Mouse (Mus musculus) adrenal gland, postnatal 4 days (tissue): ENCODE measurements around the gene Clca4b. TPM values are rescaled to one million over a fixed set of nuclear protein-coding genes. Genes with fewer than 3 reads are reported as not detected.
"Not testable (repeated sequence)": the region's sequence is repeated elsewhere in the genome, so short reads cannot be mapped to it uniquely, and the experiment has no call there.

Experiments
- DNase-seq, 2 experiments: peaks; one replicate each; pipeline ENCODE4 v3.0.0; 2021 to 2022; ENCODE audit warnings: low spot score in 2 of 2, mixed read lengths in 2 of 2
- long read RNA-seq, 2 experiments: library from polyadenylated mRNA; stranded (forward); transcript quantifications; one replicate each; pipeline ENCODE4 v2.0.0; 2021
- total RNA-seq, 2 experiments: library from RNA; stranded (reverse); gene quantifications; 2 replicates each; pipeline ENCODE4 v1.2.3; 2021

Gene Clca4b
- not detected for total RNA-seq
- long read RNA-seq, experiment 1, result 0 reads
- long read RNA-seq, experiment 2, result 0 reads

DNA sequence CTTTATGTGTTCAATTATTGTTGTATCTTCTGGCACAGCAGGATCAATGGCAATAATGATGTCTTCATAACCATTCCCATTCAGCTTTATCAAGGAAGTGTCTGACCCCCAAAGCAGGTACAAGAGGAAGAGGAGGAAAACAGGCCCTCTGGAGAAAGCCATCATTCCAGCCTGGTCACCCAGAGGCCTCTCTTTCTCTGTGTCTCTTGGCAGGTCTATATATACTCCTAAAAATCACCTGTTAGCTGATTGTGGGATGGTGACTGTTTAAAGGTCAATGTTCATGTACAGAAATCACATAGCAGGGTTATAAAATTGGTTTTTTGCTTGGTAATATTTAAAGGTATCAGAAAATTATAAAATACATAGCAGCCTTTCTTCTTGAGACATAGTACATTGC lies at the start of gene Clca4b:
Gene Clca4b, minus strand, starts transcription at position 195 of the 400 bp plus-strand sequence.
- DNase-seq, result no peak

- DNase-seq, result no peak
Measured at GRCm38 (mm10) chr3:144980551-144980950, 48.2 kb upstream of the Clca4b start.

GRCm38 (mm10) chr3:144977631-144978030 lies 45.3 kb upstream of the Clca4b start:
- DNase-seq, result no peak

- no peak for DNase-seq
Measured at GRCm38 (mm10) chr3:144976091-144976490, 43.8 kb upstream of the Clca4b start.

- DNase-seq, result no peak
Measured at GRCm38 (mm10) chr3:144974945-144975344, 42.6 kb upstream of the Clca4b start, which contains the start of gene Clca4a. Gene Clca4a (minus strand): TSS chr3:144975045.

- no peak for DNase-seq
Measured at GRCm38 (mm10) chr3:144971553-144972270, 39.4 kb upstream of the Clca4b start.

- DNase-seq, result no peak
Measured at GRCm38 (mm10) chr3:144969755-144970154, 37.4 kb upstream of the Clca4b start.

DNA sequence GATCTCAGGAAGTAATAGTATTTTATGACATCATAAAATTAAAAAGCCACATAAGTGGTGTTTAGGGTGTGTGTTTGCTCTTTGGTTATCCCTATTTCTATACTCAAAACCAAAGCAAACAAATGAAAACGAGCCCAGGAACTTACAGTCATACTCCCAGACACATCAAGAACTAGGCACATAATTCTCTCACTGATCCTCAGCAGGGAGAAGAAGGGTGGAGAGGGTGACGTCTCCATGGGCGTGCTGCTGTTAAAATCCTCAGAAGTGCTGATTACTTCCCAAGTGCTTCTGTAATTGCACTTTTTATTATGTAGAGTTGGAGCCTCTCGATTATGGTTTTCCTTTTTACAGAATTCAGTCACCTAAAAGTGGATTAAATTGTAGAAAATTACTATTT lies 33.7 kb upstream of the Clca4b start:
- no peak for DNase-seq

GRCm38 (mm10) chr3:144950829-144951228 lies 18.5 kb upstream of the Clca4b start:
- no peak for DNase-seq

DNA sequence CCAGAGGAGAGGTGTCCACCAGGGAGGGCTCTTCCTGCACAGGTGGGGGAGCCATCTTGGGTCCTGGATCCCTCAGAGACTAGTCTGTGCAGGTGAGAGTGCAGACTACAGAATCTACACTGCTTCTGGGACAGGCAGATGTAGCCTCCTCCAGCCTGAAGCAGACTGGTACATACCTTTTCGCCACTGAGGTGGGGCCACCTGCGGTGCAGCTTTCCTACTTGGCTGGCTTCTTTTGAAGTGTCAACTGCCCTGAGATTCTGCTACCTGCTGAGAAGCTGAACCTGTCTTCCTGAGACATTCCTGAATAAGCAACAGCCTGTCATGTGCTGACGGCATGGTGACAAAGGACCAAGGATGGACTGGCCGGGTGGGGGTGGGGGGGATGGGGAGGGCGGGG lies 15.0 kb upstream of the Clca4b start:
- not testable (repeated sequence) for DNase-seq

GRCm38 (mm10) chr3:144933625-144934024 lies 1.3 kb upstream of the Clca4b start:
- not testable (repeated sequence) for DNase-seq

GRCm38 (mm10) chr3:144933011-144933491 lies 722 bp upstream of the Clca4b start:
- DNase-seq, result no peak

DNA sequence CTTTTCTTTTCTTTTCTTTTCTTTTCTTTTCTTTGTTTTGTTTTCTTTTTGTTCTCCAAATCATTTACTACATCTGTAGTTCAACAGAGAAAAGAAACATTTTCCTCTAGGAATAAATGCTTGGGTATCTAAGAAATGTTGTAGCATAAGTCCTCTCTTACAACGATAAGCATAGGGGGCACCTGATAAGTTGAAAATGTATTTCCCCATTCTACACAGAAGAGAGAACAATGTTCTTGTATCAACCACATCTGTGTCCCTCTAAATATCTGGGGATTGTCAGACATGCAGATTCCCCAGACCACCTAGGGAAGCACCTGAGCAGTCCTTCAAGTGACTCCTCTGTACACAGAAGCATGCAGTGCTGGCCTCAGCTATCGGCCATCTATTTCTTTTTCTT lies 18.3 kb downstream of the Clca4b start:
- DNase-seq, result no peak

GRCm38 (mm10) chr3:144897042-144897678 lies 35.2 kb downstream of the Clca4b start:
- DNase-seq, result no peak

- DNase-seq, result no peak
Measured at GRCm38 (mm10) chr3:144890246-144890758, 42.0 kb downstream of the Clca4b start.

- no peak for DNase-seq
Measured at GRCm38 (mm10) chr3:144886957-144887356, 45.4 kb downstream of the Clca4b start.

DNA sequence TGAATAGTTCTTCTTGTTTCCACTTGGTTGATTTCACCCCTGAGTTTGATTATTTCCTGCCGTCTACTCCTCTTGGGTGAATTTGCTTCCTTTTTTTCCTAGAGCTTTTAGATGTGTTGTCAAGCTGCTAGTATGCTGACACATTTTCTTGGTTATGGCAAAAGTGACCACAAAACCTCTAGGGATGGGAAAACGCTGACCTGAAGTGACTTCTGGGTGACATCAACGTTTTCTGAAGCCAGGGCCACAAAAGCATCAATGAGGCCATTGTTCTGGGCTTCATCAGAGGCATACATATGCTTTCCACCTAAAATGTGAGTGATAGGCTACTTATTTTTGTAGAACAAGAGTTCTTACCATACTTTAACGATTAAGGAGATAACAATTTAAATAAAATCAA lies 60.3 kb downstream of the Clca4b start:
- not testable (repeated sequence) for DNase-seq

Other genes starting within 250 kb of the Clca4b start
- gene Sh3glb1, start 212.2 kb downstream of the Clca4b start, total RNA-seq, result 100 to 1,000 TPM; 125 to 127 TPM
- 10 to 100 TPM; 27.0 to 27.6 TPM for gene Clca3a1, start 171.6 kb downstream of the Clca4b start, total RNA-seq
- gene Clca3a2, start 113.0 kb downstream of the Clca4b start, total RNA-seq, result under 1 TPM; 0.34 to 0.42 TPM
- not detected for gene Clca3b, start 83.2 kb downstream of the Clca4b start, total RNA-seq
- gene Clca4a, start 42.5 kb upstream of the Clca4b start, total RNA-seq, result not detected
- not detected for gene Clca1, start 100.2 kb upstream of the Clca4b start, total RNA-seq
- gene Clca2, start 166.9 kb upstream of the Clca4b start, total RNA-seq, result under 1 TPM in 1 of 2 experiments, not detected in 1; 0.08 TPM
- 10 to 100 TPM; 29.7 to 35.5 TPM for gene Odf2l, start 186.1 kb upstream of the Clca4b start, total RNA-seq